Mouse (Mus musculus): ENCODE measurements around the gene Pcgf5.

Gene Pcgf5

DNA sequence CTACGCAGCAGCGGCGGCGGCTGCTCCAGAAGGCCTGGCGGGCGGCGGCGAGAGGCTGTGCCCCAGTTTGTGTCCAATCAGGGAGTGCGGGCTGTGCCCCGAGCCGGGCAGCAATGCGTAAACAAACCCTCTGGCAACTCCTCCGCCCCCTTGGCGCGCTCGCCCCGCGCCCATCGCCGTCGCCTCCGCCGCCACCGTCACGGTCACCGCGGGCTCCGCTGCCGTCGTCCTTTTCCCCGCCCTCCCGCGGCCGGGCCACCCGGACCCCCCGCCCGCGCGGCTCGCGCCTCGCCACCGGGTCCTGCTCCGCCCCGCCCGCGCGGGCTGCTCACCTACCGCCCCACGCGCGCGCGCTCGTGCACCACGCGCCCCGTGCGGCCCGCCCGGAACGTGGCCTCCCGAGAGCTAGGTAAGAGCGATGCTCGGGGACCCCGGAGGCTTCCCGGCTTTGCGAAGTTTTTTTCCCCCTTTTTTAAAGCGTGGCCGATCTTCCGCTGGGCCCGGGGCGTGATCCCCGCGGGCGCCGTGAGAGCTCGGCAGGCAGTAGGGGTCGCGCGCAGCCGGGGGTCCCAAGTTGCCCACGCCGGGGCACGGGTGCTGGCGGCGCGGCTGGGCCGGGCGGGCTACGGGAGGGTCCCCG lies at the start of gene Pcgf5:
Gene Pcgf5 (plus strand): TSS at position 149 of the 640 bp plus-strand sequence.
- ATAC-seq (ENCODE audit: low TSS enrichment): peak; percentile 67

DNA sequence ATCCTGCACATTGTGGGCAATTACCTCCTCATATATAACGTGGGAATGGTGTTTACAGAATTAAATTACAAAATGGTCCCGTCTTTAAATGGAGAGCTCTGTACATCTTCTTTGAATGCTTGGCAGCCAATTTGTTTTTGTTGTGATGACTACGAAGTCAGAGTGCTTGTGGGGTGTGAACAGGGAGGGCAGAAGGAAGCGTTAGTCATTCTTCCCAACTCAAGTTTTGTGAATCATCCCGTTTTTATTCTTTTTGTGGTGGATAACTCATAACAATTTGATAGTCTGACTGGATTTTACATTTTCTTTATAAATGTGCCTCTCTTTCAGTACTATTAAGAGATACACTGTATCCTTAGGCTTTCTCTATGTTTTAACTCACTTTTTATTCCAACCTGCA lies 42.6 kb upstream of the Pcgf5 start:
- ATAC-seq (ENCODE audit: low TSS enrichment): no peak

DNA sequence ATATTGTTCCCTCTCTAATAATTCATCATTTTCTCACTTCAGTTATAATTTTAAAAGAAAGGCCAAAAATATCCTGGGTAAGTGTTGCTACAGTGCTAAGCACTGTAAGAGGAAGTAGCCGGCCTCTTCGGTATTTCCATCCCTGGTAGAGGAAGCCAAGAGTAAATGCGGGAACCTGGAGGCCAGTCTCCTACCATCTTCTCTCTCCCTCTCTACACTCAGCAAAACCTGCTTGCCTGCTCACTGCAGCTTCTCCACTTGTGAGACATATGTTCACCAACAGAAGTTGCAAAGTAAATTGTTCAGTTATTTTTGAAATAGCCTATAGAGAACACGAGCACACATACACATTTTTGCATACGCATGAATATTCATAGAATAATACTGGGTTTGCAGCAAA lies 34.1 kb upstream of the Pcgf5 start:
- ATAC-seq (ENCODE audit: low TSS enrichment): peak; percentile 98

DNA sequence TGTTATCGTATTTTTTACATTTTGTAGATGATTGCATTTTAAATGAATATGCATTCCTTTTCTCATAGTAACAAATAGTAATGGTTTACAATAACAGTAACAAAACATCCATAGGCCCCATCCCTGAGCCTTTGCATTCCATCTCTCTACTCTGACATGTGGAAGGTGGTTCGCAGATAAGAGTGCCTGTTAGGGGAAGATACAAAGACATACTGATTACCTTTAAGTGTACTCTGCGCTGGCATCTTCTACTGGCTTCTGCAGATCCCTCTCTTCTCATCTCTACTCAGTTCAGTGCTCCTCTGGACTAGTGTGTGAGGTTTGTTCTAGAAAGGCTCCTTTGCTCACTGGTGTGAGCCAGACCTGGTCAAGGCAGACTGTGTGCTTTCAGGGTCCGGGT lies 28.4 kb upstream of the Pcgf5 start:
- ATAC-seq (ENCODE audit: low TSS enrichment): no peak

DNA sequence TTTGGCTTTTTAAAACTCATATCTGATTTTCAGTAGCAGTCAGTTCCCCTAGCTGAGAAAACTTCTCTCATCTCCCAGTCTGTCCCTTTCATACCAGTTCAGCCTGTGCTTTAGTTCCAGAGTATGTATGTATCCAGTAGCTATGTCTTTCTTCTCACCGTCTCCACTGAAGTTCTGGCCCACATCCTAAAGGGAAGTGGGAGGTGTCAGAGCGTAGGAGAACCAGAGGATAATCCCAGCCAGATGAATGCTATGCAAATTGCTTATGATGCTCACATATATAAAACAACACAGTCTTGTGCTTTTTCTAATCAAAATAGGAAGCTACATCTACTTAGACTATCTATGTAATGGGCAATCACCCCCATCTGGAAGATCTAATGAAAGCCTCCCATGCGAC lies 27.0 kb upstream of the Pcgf5 start:
- peak; percentile 98 for ATAC-seq (ENCODE audit: low TSS enrichment)

DNA sequence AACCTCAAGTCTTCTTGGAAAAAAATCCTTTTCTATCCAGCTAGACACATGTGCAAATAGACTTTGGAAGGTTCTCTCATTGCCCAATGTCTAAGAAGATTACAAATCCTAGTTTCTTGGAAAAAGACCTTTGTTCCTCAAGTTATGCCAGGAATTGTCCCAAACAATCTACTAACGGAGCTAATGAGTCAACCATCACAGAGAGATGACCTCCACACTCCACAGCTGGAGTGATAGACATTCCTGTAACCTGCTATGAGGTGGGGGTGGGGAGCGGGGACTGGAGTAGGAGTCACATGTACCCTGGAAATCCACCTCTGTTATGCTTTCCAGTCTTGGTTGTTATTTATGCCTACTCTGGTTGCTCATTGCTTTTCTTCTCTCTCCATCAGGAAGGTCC lies 24.8 kb upstream of the Pcgf5 start:
- no peak for ATAC-seq (ENCODE audit: low TSS enrichment)

DNA sequence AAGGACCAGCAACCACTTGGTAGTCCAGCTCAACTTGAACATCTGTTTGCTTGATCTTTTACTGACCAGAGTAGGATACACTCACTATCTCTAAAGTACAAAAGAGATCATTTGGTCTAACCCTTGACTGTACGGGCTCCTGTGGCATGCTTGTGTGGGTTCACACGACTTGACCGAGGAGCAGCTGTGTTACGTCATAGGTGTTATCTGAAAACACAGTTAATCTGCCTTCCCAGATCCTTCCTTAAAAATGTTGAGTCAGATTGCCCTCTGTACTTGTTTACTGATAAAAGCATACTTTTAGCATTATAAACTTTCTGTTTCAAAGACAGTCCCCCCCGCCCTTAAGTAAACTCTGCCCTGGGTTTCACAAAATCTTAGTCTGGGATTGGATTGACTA lies 19.4 kb upstream of the Pcgf5 start:
- no peak for ATAC-seq (ENCODE audit: low TSS enrichment)

DNA sequence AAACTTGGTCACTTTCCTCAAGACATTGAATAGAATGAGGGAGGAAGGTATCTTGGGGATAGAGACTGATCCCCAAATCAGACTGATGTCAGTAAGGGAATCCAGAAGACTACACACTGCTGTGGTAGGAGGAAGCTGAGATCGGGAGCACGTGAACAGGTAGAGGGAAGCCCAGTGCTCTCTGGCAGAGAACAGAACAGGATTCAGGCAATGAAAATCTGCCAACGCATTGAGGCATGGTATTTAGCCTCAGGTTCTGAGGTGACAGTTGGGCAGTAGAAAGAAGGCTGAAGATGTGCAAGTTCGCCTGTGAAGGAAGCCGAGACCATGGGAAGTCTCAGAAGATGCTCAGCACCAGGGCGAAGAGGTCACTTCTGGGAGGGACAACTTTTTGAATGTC lies 733 bp upstream of the Pcgf5 start:
- ATAC-seq (ENCODE audit: low TSS enrichment): no peak

DNA sequence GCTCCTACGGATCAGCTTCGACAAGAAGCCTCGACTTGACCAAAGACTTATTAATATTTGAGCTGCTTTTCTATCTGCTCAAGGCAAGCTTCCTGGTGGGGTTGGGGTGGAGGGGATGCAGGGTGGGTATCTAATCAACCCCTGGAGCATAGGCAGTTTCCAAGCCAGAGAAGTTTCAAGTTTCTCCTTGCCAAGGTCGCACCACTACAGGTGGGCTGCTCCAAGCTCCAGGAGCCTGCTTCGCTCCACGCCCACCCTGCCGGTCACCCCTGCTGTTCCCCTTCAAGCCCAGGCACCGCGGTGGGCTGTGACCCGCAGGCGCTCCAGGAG lies 313 bp upstream of the Pcgf5 start:
- ATAC-seq (ENCODE audit: low TSS enrichment): no peak

DNA sequence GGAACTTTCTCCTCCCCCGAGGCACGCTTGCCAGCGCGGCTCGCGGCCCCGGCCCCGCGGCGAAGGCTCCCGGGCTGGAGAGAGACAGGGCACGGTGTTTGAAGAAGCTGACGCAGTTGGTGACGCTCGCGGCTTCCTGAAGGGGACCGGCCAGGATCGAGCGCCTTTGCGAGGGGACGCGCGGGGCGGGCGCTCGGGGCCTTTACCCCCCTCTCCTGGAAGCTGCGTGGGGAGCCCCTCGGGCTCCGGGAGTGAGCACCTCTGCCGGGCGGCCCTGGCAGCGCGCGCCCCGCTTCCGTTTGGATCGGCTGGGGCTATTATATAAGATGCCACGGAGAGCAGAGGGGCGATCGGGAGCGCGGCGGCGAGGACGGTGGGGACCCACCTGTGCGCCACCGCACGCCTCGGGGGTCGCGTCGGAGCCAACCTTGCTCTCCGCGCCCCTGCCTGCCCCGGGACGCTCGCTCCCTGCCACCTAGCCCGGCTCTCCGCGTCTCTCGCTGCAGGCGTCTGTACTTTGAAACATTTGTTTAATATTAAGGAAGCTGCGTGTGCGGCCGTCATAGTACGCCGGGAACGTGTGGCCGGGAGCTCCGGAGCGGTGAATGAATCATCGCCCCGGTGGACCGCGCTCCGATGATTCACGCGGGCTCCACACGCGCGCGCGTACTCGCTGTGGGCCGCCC lies 835 bp downstream of the Pcgf5 start:
- peak; percentile 73 for ATAC-seq (ENCODE audit: low TSS enrichment)

DNA sequence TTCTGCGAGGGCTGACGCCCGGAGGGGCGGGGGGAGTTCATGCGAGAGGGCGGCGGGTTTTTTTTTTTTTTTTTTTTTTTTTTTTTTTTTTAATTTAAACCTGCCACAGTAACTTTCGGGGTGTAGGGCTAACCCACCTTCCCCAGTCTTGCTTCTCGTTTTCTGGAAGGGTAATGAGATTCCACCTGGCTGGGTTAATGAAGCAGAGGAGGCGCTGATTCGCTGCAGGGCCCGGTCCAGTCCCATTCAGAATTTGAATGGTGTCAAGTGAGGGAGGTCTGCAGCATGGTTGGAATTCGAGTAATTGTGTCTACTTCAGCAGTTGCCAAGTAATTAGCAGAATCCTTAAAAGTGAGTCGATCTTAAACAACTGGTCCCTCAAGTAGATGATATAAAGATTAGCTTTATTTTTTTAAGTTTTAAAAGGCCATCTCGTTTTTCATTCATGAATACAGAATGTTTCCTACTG lies 1.4 kb downstream of the Pcgf5 start:
- no peak for ATAC-seq (ENCODE audit: low TSS enrichment)

DNA sequence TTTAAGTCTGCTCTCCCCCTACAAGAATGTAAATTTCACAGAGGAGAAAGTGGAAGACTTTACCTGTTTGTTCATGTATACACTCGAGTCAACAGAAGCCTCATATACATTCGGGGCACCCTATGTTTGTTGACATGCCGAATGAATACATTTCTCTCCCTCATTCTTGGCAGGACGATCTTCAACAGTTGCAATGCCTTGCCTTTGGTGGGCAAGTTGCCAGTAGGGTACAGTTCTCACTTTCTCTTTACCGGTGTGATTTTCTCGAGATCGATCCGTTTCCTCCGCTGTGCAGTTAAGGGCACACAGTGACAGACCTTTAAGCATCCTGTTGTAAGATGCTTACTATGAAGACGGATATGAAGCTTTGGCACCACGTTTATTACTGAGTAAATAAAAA lies 2.1 kb downstream of the Pcgf5 start:
- ATAC-seq (ENCODE audit: low TSS enrichment): no peak

DNA sequence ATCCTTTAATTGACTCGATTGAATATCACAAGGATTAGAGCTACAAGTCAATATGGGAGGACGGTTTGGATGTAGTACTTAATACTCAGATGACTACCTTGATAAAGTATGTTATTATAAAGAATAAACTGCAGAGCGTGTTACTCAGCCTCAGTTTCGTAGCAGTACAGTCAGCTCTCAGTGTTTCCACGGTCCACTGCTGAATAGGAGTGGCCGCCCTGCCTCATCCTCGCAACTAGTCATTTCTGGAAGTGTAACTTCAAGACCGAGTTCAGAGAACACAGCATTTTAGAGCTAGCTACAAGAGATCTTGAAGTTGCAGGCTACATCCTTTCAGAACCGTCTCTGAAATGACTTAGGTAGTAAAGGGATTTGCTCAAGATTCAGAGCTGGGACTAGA lies 2.8 kb downstream of the Pcgf5 start:
- no peak for ATAC-seq (ENCODE audit: low TSS enrichment)

DNA sequence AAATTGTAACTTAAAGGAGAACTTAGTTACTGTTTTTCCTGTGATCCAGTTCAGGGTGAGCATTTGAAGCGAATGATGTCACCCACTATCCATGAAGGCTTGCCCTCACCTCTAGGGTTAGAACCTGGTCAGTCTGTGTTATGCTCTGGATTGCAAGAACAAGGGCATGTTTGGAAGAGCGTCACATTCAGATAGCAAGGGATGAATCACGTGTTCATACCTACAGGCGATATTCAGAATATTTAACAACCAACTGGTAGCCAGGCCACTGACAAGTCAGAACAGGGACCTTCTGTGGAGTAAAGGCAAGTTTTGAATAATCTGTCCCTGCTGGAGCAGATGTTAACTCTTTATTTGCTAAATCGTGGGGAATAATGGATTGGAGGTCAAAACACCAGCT lies 14.4 kb downstream of the Pcgf5 start:
- ATAC-seq (ENCODE audit: low TSS enrichment): no peak

DNA sequence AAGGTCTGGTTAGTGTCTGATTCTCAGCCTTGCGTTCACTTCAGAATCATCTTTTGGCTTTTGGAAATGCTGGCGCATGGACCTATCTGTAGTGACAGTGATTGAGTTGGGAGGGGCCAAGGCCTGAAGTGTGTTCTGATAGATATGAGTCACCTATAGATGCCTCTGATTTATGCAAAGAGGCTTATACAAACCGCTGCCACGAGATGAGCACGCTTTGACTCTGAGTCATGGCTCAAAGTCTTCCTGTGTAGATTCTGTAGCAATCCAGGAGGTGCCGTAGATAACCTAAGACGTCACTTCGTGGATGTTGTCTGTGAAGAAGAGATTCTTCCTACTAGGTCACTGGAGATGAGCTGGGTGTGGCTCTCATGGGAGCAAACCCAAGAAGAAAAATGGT lies 16.6 kb downstream of the Pcgf5 start:
- ATAC-seq (ENCODE audit: low TSS enrichment): 0 out of 2 replicates have a peak, but pooled peaks have one; percentile 13

DNA sequence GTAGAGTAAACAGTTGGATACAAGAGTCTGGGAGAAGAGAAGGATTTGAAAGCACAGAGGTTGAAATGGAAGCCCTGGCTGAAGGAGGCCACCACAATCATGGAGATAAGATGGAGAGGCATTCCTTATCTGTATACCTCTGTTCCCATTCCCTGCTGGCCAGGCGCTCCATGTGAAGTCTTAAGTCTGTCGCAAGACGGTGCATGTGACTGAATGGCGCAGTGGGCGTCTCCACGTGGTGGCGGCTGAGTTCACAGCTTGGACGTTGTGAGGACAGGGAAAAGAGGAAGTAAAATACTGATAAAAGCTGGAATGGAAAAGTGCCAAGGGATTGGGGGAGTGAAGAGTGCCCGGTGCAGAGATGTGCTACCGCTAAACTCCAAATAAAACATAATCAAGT lies 23.4 kb downstream of the Pcgf5 start:
- ATAC-seq (ENCODE audit: low TSS enrichment): no peak

DNA sequence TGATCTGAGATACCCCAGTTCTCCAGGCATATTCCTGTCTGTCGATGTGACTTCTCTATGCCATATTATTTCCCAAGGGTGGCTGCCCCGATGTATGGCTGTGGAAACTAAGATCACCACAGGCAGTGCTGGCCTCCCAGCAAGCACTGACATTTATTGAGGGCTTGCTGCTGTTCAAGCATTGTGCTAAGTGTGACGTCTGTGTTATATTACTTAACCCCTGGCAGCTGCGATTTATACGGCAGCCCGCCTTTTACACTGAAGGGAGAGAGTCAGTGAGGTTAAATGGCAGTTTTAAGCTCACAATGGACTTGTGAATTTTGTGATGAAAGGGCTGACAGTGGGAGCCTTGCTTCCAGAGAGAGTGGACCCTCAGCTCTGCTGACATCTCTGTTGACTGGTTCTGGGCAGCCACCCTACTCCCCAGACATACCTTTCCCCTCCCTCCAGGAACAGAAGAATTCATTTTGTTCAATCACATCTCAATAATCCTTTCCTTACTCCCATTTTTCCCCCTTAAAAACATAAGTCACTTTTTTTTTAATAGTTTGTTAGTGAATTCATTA lies 25.0 kb downstream of the Pcgf5 start:
- no peak for ATAC-seq (ENCODE audit: low TSS enrichment)

DNA sequence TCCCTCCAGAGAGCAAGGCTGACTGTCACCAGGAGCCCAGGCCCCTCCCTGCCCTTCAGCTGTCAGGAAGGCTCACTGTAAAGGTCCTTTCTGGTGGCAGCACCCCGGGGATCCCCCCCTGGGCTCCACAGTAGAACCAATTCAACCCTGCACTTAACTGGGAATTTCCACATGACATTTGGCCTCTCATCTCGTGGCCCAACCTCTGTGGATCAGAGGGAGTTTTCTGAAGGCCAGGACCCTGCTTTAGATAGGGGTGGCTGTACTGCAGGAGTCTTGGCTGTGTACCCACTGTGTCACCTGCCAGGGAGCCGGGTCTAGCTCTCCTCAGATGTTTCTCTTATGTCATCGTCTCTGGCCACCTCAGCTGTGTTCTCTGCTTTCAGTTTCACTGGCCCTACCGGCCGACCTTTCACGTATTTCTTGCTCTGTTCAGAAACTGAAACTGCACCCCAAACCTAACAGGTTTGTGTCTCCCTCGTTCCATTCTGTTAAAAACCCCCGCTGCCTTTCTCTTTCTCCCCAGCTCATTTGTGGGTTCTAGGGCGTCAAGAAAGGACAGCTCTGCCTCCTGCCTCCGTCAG lies 27.2 kb downstream of the Pcgf5 start:
- ATAC-seq (ENCODE audit: low TSS enrichment): no peak

DNA sequence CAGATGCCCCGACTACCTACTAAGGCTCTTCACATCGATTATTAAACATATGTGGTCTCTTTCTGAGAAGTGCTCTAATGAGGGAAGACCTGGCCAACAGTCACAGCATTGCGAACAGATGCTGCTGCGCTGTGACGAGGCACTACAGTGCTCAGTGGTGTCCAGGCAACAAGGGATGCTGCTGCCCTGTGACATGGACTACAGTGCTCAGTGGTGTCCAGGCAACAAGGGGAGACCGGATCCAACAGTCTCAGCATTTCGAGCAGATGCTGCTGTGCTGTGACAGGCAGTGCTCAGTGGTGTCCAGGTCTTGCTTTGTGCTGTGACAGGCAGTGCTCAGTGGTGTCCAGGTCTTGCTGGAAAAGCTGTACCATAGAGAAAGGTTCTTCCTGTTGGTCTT lies 29.6 kb downstream of the Pcgf5 start:
- ATAC-seq (ENCODE audit: low TSS enrichment): no peak

DNA sequence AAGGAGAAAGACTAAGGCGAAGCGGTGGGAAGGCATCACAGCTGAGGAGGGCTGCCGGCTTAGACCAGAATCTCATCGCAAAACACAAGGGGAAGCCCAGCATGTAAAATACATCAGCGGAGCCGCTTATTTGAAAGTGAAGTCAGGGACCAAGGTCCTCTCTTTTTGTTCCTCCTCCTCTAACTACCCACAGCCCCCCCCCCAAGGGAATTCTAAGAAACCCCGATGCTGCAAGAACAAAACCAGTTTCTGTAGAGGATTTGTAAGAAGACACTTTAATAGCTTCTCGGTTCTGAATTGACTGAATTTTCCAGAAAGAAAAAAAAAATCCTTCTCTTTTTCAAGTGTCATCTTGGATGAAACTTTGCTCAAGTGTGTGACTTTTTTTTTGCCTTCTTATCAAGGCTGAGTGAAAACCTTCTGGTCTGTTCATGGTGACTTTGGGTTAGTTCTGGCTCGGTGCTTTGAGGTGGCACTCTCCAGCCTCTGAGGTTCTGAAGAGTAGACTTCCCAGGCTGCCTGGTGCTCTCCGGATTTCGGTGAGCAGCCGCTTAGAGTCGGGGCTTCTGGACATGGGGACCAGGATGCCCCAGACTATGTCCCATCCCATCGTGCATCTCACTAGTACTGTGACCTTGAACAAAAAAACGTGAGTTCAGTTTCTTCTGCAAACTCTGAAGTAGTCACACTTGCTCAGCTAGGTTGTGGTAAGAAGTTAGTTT lies 30.6 kb downstream of the Pcgf5 start:
- no peak for ATAC-seq (ENCODE audit: low TSS enrichment)

DNA sequence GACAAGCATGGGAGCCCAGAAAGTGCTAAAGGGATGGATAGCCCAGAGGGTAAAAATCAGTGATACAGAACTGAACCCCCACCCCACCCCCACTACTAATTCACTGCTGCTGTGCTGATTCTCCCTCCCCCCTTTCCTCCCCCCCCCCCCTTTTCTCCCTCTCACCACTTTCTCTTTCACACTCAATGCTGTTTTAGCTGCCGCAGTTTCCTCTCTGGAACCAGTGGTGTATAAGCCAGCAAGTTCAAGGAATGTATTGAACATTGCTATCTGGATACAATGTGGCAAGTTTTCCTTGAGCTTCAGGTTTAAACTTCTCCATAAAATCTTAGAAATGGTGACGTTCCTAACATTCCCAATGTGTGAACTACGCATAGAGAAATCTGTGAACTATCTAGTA lies 34.8 kb downstream of the Pcgf5 start:
- no peak for ATAC-seq (ENCODE audit: low TSS enrichment)

DNA sequence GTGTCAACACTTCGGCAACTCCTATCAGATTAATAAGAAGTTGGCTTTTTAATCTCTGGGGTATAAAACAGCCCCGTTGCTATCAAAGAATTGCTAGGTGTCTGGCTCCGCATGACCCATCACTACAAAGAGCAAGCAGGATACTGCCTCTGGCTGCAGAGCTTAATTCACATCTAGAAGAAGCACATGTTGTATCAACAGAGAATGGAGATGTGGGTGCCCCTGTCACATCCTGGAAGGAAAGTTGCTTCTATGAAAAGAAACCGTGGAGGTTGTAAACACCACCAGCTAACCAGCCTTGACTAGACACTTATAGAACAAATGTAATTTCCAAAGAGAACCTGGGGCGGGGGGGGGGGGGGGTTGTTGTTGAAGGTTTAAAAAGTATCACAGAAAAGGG lies 35.9 kb downstream of the Pcgf5 start:
- peak; percentile 69 for ATAC-seq (ENCODE audit: low TSS enrichment)

DNA sequence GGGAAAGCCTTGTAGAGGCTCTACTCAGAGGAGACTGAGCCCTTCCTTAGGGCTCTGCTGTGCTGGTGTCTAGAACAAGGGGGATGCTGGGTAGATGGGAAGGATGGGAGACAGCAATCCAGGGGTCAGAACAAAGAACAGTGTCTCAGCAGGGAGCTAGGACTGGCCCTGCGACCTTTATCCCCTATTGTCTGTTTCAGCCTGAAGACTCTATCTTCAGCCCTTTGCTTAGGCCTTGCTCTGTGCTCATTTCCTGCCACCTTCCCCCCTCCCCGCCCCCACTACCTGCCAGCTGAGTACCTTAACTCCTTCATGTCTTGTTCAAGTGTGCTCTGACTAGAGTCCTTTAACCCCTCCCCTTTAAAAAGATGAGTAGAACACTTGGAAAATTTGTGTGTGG lies 36.3 kb downstream of the Pcgf5 start:
- no peak for ATAC-seq (ENCODE audit: low TSS enrichment)
